ENCODE assay signal across 21 mouse cellular contexts in the genomic region with DNA sequence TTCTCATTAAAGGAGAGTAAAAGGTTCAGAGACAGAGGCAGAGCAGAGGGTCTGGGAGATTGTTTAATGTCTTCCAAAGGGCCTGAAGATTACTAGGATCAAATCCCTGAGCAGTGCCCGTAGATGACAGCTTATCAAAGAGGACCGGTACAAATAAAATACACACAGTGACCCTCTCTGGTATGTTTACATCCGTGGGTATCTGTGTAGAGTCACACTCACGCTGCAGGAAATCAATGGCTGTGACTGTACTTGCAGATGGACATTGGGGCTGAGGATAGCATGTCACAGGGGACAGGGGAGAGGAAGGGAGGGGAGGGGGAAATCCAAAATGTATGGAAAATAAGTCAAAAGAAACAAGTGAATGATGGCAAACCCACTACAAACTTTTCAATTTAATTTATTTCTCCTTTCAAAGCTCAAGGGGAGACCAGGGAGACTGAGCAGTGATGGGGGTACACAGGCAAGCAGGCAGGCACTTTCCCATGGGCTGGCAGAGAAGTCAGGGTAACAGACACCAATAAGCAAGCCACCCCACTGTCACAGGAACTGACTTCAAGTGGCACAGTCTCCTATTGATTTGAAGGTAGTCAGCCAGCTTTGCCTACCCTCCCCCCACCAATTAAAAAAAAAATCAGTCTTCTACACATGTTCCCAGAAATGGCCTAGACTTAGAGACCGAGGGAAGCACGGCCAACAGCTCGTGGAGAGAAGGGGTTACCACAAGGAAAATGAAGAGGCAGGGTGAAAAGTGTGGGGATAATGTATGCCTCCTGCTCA.
DNase-seq lines count a peak whose midpoint lies in the region; ATAC-seq and TF ChIP-seq lines count a peak whose summit lies in the region.
"Had no signal": no experiment of that assay in that cellular context is flagged by ENCODE, and none has a peak within 500 bp of the region (broad histone marks: within the 10 kb centered on the region; RNA-seq: fewer than 3 reads in every experiment).

No protein-coding gene starts in this region.

- TF ChIP-seq CTCF in liver, adult 2 months (IDR thresholded peaks at IDR 0.05; ENCODE audit: low read depth, low read length) = no peak
- no peak for TF ChIP-seq CTCF in liver, postnatal 0 days (IDR thresholded peaks at IDR 0.05; ENCODE audit: low read depth)
- TF ChIP-seq CTCF in cerebellum, adult 2 months (IDR thresholded peaks at IDR 0.05; ENCODE audit: borderline replicate concordance, insufficient read depth, low read depth, low read length) = no peak

- H3K79me2 ChIP-seq in liver, adult 2 months (ENCODE audit: control insufficient read depth, insufficient read depth, low read length) = no peaks in the 10 kb centered on the region

- no peak for TF ChIP-seq POLR2A in liver, adult 2 months (IDR thresholded peaks at IDR 0.05; ENCODE audit: extremely low read depth, insufficient read depth, low read length)
- no peak for TF ChIP-seq POLR2A in cerebellum, adult 2 months (IDR thresholded peaks at IDR 0.05; ENCODE audit: borderline replicate concordance, insufficient read depth, low read length)

- DNase-seq in forebrain, embryonic 11.5 days (ENCODE audit: low spot score) = no peak
- peak; percentile 16 for DNase-seq in liver, adult 2 months (ENCODE audit: extremely low read depth, low read depth, low spot score)
- no peak for DNase-seq in liver, postnatal 0 days
- no peak for DNase-seq in cerebellum, adult 2 months
- DNase-seq in kidney, adult 18-20 months = no peak
- DNase-seq: cerebellum, adult 9-11 months; embryo, embryonic 11 days; gastrocnemius, adult 2 months; heart, adult 18-20 months; heart, postnatal 10 days; kidney, postnatal 10 days; lung, postnatal 10 days; spleen, adult 18-20 months had no signal

- H3K9ac ChIP-seq in forebrain, embryonic 12.5 days = no peak overlapping the region
- H3K9ac ChIP-seq in forebrain, embryonic 11.5 days (ENCODE audit: low read length) = no peak overlapping the region
- H3K9ac ChIP-seq in liver, adult 2 months (ENCODE audit: low read depth, low read length) = no peak overlapping the region
- no peak overlapping the region for H3K9ac ChIP-seq in liver, postnatal 0 days (replicated peaks)
- H3K9ac ChIP-seq in hindbrain, embryonic 13.5 days = 0 out of 2 replicates have a peak overlapping the region, but pooled peaks have one; percentile 5
- no peak overlapping the region for H3K9ac ChIP-seq in midbrain, embryonic 15.5 days
- H3K9ac ChIP-seq: intestine, embryonic 15.5 days; liver, embryonic 14.5 days; stomach, embryonic 15.5 days had no signal

- ATAC-seq in forebrain, embryonic 12.5 days (ENCODE audit: low FRiP score) = no peak
- ATAC-seq in forebrain, embryonic 11.5 days (replicated peaks; ENCODE audit: low FRiP score) = no peak
- ATAC-seq in liver, postnatal 0 days = no peak
- ATAC-seq in hindbrain, embryonic 13.5 days (ENCODE audit: low FRiP score) = no peak
- no peak for ATAC-seq in midbrain, embryonic 15.5 days (replicated peaks)
- ATAC-seq: intestine, embryonic 15.5 days had no signal

- H3K4me2 ChIP-seq in forebrain, embryonic 12.5 days = no peak overlapping the region
- no peak overlapping the region for H3K4me2 ChIP-seq in forebrain, embryonic 11.5 days (ENCODE audit: low read depth, low read length, severe bottlenecking)
- H3K4me2 ChIP-seq in liver, postnatal 0 days (ENCODE audit: low read depth, low read length) = no peak overlapping the region
- no peak overlapping the region for H3K4me2 ChIP-seq in hindbrain, embryonic 13.5 days
- H3K4me2 ChIP-seq in midbrain, embryonic 15.5 days = no peak overlapping the region
- H3K4me2 ChIP-seq: intestine, embryonic 15.5 days; stomach, embryonic 15.5 days had no signal

- peaks cover 71% of the 10 kb centered on the region for H3K4me1 ChIP-seq in forebrain, embryonic 12.5 days
- peaks cover 35% of the 10 kb centered on the region for H3K4me1 ChIP-seq in forebrain, embryonic 11.5 days (replicated peaks; ENCODE audit: control insufficient read depth, insufficient read depth, low read length)
- H3K4me1 ChIP-seq in liver, adult 2 months (ENCODE audit: control insufficient read depth, insufficient read depth, low read length) = no peaks in the 10 kb centered on the region
- no peaks in the 10 kb centered on the region for H3K4me1 ChIP-seq in liver, postnatal 0 days (ENCODE audit: insufficient read depth)
- peaks cover 65% of the 10 kb centered on the region for H3K4me1 ChIP-seq in hindbrain, embryonic 13.5 days (replicated peaks)
- H3K4me1 ChIP-seq in midbrain, embryonic 15.5 days = peaks cover 70% of the 10 kb centered on the region
- H3K4me1 ChIP-seq in cerebellum, adult 2 months (ENCODE audit: control insufficient read depth, insufficient read depth, low read length) = peaks cover 3% of the 10 kb centered on the region

- no peak for TF ChIP-seq EP300 in liver, postnatal 0 days (IDR thresholded peaks at IDR 0.05; ENCODE audit: low read depth)

- H3K27me3 ChIP-seq in forebrain, embryonic 12.5 days = no peaks in the 10 kb centered on the region
- no peaks in the 10 kb centered on the region for H3K27me3 ChIP-seq in forebrain, embryonic 11.5 days (ENCODE audit: control insufficient read depth, insufficient read depth, low read length)
- H3K27me3 ChIP-seq in liver, adult 2 months (ENCODE audit: control insufficient read depth, insufficient read depth, low read length) = no peaks in the 10 kb centered on the region
- H3K27me3 ChIP-seq in liver, postnatal 0 days (ENCODE audit: insufficient read depth, low read length) = no peaks in the 10 kb centered on the region
- no peaks in the 10 kb centered on the region for H3K27me3 ChIP-seq in hindbrain, embryonic 13.5 days
- H3K27me3 ChIP-seq in midbrain, embryonic 15.5 days (replicated peaks) = no peaks in the 10 kb centered on the region
- no peaks in the 10 kb centered on the region for H3K27me3 ChIP-seq in cerebellum, adult 2 months (ENCODE audit: control insufficient read depth, insufficient read depth, low read length)
- H3K27me3 ChIP-seq: CH12.LX; intestine, embryonic 15.5 days; stomach, embryonic 15.5 days had no signal

- H3K9me3 ChIP-seq in forebrain, embryonic 12.5 days = no peaks in the 10 kb centered on the region
- no peaks in the 10 kb centered on the region for H3K9me3 ChIP-seq in forebrain, embryonic 11.5 days (ENCODE audit: control insufficient read depth, low read length)
- H3K9me3 ChIP-seq in liver, postnatal 0 days (ENCODE audit: low read length) = no peaks in the 10 kb centered on the region
- no peaks in the 10 kb centered on the region for H3K9me3 ChIP-seq in hindbrain, embryonic 13.5 days
- H3K9me3 ChIP-seq in midbrain, embryonic 15.5 days = no peaks in the 10 kb centered on the region
- H3K9me3 ChIP-seq: intestine, embryonic 15.5 days; stomach, embryonic 15.5 days had no signal

- peak overlapping the region; percentile 42; the same call in 1 of the 2 replicates for H3K27ac ChIP-seq in forebrain, embryonic 12.5 days
- H3K27ac ChIP-seq in forebrain, embryonic 11.5 days (ENCODE audit: low read depth, low read length) = no peak overlapping the region
- no peak overlapping the region for H3K27ac ChIP-seq in liver, adult 2 months (replicated peaks; ENCODE audit: insufficient read depth, low read depth, low read length)
- no peak overlapping the region for H3K27ac ChIP-seq in liver, postnatal 0 days (ENCODE audit: low read depth)
- H3K27ac ChIP-seq in hindbrain, embryonic 13.5 days = peak overlapping the region; percentile 84
- peak overlapping the region; percentile 72 for H3K27ac ChIP-seq in midbrain, embryonic 15.5 days
- H3K27ac ChIP-seq in cerebellum, adult 2 months (ENCODE audit: insufficient read depth, low read length) = no peak overlapping the region
- H3K27ac ChIP-seq: gastrocnemius, adult 2 months; intestine, embryonic 15.5 days; liver, embryonic 14.5 days; stomach, embryonic 15.5 days had no signal

- H3K36me3 ChIP-seq in forebrain, embryonic 12.5 days (replicated peaks) = no peaks in the 10 kb centered on the region
- no peaks in the 10 kb centered on the region for H3K36me3 ChIP-seq in forebrain, embryonic 11.5 days (ENCODE audit: control insufficient read depth, insufficient read depth, low read length)
- no peaks in the 10 kb centered on the region for H3K36me3 ChIP-seq in liver, adult 2 months (ENCODE audit: control insufficient read depth, insufficient read depth, low read length)
- H3K36me3 ChIP-seq in liver, postnatal 0 days (replicated peaks; ENCODE audit: insufficient read depth, low read length) = no peaks in the 10 kb centered on the region
- H3K36me3 ChIP-seq in hindbrain, embryonic 13.5 days = no peaks in the 10 kb centered on the region
- H3K36me3 ChIP-seq in midbrain, embryonic 15.5 days (replicated peaks) = no peaks in the 10 kb centered on the region
- H3K36me3 ChIP-seq: intestine, embryonic 15.5 days; stomach, embryonic 15.5 days had no signal

- no peak overlapping the region for H3K4me3 ChIP-seq in forebrain, embryonic 12.5 days (replicated peaks)
- H3K4me3 ChIP-seq in forebrain, embryonic 11.5 days (ENCODE audit: low read depth, low read length) = no peak overlapping the region
- no peak overlapping the region for H3K4me3 ChIP-seq in liver, adult 2 months (ENCODE audit: insufficient read depth, low read depth, low read length)
- no peak overlapping the region for H3K4me3 ChIP-seq in liver, postnatal 0 days (ENCODE audit: low read depth, low read length)
- H3K4me3 ChIP-seq in hindbrain, embryonic 13.5 days = no peak overlapping the region
- H3K4me3 ChIP-seq in midbrain, embryonic 15.5 days = no peak overlapping the region
- no peak overlapping the region for H3K4me3 ChIP-seq in cerebellum, adult 2 months (replicated peaks; ENCODE audit: insufficient read depth, low read depth, low read length)
- H3K4me3 ChIP-seq: erythroblast, embryonic 14.5 days; gastrocnemius, adult 2 months; intestine, embryonic 15.5 days; stomach, embryonic 15.5 days had no signal

- WGBS in forebrain, embryonic 12.5 days = 45% methylated on average over 7 of the region's 7 CpGs
- WGBS in forebrain, embryonic 11.5 days = 54% methylated on average over 7 of the region's 7 CpGs
- 55% methylated on average over 7 of the region's 7 CpGs for WGBS in liver, adult 2 months
- 55% methylated on average over 7 of the region's 7 CpGs for WGBS in liver, postnatal 0 days (ENCODE audit: insufficient replicate concordance)
- 52% methylated on average over 7 of the region's 7 CpGs for WGBS in hindbrain, embryonic 13.5 days
- 28% methylated on average over 7 of the region's 7 CpGs for WGBS in midbrain, embryonic 15.5 days
- WGBS in cerebellum, adult 2 months = 71% methylated on average over 7 of the region's 7 CpGs

Comparison
In these comparisons a context has a peak if more than half of its experiments do, and no peak if none do; other contexts are left out.
1. H3K27ac ChIP-seq: peak in forebrain, embryonic 12.5 days (single experiment), hindbrain, embryonic 13.5 days (single experiment) and midbrain, embryonic 15.5 days (single experiment); none in forebrain, embryonic 11.5 days (single experiment), liver, adult 2 months (single experiment), liver, postnatal 0 days (single experiment) and cerebellum, adult 2 months (single experiment).